Mouse (Mus musculus) large intestine, adult 2 months (tissue): Measurements from ENCODE around the gene Man2a2. TPM values are rescaled to one million over a fixed set of nuclear protein-coding genes. Genes with fewer than 3 reads are reported as not detected.

ENCODE experiments used
- DNase-seq: peaks from one replicate; pipeline ENCODE4 v3.0.0-alpha.2; 2012; ENCODE audit warnings: low read depth, low spot score
- WGBS: fragments of 180-500 bp; shearing (Covaris S2); methylation state at CpG from one replicate; pipeline ENCODE4 v1.1.7; 2018; 5-methylcytosine and 5-hydroxymethylcytosine counted together
- polyA plus RNA-seq: library from polyadenylated mRNA; depleted of rRNA; stranded (reverse); fragments of >200 nt; gene quantifications from 2 replicates; pipeline ENCODE4 v1.2.3, GENCODE M21; 2012

Gene Man2a2
- polyA plus RNA-seq, 1 experiment: 13.8 TPM

DNA sequence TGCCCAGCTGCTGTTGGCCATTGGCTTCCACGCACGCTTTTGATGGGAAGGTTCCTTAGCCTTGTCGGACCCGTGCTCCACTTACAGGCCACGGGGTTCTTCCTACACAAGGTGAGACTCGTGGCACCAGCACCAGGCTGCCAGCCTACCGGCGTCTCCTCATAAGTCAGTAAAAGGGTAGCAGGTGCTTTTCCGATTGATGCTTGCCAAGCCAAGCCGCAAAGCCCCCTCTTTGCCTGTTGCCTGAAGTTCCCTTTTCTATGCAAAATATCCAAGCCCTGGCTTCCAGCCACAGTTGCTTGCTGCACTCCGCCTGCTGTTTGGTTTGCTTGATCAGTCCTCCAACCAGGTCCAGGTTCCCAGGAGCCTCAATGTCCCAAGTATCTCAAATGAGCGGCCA lies 2.7 kb upstream of the Man2a2 start:
- WGBS: 77% methylated on average over 12 of the region's 12 CpGs
- no peak for DNase-seq

DNA sequence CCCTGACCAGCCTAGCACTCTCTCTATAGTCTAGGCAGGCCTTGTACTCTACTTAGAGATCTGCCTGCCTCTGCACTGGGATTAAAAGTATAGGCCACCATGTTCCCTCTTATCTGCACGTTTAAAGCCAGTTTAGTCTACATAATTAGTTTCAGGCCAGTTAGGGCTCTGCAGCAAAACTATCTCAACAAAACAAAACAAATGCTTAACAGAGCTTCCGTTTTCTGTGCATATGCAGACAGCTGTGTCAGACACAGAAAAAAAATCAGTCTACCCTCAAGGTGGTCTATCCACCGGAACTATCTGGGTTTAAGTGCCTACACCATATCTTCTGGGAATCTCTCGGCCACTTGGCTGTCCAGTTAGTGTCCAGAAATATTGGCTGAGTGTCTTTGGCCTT lies 2.2 kb upstream of the Man2a2 start:
- DNase-seq: no peak
- 74% methylated on average over 4 of the region's 4 CpGs for WGBS

DNA sequence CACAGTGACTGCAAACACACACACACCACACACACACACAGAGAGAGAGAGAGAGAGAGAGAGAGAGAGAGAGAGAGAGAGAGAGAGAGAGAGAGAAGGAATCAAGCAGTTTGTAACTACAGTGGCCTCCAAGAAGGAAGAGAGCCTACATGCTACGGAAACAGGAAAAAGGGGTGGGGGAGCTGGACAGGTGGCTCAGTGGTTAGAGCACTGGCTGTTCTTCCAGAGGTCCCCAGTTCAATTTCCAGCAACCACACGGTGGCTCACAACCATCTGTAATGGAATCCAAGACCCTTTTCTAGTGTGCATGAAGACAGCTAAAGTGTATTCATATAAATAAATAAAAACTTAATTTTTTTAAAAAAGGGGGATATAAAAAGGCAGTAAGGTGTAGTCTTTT lies 1.5 kb upstream of the Man2a2 start:
- no peak for DNase-seq
- WGBS: 71% methylated on average over 2 of the region's 2 CpGs

DNA sequence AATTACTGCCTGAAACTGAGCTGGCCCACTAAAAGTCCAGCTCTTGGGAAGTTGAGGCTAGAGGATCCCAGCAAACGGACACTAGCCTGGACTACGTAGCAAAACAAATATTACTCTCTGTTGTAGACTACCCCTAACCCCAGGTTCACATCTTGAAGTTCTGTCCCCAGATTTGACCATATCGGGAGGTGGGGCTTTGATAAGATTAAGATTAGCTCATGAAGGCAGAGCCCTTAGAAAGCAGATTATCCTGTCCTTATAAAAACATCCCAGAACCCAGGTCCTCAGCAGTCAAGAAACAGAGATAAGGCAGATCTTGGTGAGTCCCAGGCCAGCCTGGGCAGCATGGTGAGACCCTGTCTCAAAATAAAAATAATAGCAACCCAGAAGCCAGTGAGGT lies 991 bp upstream of the Man2a2 start:
- no peak for DNase-seq
- WGBS: 87% methylated on average over 3 of the region's 3 CpGs

DNA sequence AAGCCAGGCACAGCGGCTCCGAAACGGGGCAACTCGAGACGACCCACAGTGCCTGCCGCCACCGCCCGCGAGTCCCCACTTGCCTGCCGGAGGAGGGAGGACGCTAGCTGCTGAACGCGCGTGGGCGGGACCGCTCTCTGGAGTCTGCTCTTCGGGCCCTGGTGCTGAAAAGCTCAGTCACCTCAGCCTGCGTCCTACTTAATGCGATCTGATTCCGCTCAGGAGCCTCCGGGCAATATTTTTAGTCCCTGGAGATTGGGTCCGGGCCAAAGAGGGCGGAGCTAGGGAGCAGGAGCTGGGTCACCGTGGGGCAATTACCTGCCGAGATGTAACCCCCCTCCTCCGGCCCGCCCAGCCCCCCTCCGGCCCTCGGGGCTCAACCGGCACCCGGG lies 530 bp downstream of the Man2a2 start:
- no peak for DNase-seq
- WGBS: 0% methylated on average over 28 of the region's 31 CpGs

DNA sequence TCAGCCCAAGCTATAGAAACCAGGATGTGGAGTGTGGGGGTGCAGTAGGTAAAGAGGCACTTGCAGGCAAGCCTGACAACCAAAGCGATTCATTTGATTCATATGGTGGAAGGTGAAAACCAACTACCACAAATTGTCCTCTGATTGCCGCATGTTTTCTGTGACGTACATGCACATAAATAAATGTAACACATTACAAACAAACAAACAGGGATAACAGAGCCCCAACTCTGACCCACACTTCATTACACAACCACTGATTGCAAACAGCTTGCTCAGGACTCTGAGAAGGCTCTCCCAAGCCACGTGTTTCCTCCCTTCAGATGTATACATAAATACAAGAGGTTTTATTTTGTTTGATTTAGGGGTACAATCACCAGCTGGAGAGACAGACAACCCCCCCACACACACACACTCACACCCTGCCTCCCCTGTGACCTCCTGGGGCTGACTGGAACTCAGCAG lies 1.2 kb downstream of the Man2a2 start:
- 44% methylated on average over 4 of the region's 4 CpGs for WGBS
- no peak for DNase-seq

DNA sequence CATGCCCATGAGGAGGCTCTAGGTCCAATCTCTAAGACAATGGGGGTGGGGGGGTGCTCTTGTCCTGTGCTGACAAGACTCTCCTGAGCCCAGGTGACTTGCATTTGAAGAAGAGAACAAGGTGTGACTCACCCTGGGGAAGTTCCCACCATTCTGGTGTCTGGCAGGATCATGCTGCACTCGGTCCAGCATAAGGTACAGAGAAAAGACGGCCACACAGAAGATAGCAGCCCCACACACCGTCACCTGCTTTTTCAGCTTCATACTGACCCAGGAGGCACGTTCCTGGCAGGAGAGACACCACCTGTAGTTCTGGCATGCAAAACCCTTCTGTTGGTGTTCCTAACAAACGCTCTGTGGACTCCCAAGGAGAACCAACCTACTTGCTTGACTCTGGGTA lies 1.7 kb downstream of the Man2a2 start:
- 70% methylated on average over 5 of the region's 5 CpGs for WGBS
- no peak for DNase-seq

DNA sequence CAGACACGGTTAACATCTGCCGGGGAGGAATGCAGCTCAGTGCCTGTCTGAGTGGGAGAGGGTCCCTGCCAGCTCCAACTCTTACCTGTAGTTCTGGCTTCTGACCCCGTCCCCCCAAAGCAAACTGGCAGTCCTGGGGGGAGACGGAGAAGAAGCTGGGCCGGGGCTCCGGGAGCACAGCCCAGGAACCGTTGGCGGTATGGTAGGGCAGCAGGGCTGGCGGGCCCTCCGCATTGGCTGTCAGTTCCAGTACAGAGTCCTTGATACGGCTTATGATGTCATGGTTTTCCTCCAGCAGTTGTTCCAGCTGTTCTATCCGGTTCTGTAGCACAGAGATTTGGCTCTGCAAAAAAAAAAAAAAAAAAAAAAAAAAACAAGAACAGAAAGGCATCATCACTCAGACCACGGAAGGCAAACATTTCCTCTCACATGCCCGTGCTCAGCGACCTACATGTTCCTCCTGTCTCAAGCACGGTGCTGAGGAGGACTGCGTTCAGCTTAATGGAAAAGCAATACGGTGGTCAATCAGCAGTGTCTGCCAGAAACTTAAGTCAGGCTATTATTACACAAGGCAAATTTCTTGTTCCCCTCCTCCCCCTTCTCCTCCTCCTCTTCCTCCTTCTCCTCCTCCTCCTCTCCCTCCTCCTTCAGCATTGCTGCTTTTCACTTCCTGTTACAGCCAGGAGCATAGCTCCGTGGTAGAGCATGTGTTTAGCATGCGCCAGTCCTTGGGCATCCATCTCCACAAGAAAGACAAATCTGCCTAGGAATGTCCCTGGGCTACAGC lies 2.3 kb downstream of the Man2a2 start:
- WGBS: 75% methylated on average over 20 of the region's 20 CpGs

DNA sequence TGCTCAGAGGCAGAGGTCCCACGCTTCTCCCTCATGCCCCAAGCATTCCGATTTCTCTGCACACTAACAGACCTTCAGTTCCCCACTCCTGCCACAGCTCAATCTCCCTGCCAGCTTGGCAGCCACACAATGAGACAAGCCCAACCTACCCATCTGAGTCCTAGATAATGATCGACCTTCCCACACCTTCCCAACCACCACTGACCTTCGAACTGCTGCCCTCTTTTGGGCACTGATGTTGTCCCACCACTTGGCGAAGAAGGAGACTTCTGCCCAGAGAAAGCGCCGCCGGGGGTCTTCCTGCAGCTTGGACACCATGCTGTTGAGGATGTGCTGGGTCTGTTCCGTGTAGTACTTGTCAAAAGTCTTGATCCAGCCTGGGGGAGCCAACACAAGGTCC lies 3.2 kb downstream of the Man2a2 start:
- WGBS: 86% methylated on average over 9 of the region's 9 CpGs
- DNase-seq: no peak

More for the DNA sequence above, 2.3 kb downstream of the Man2a2 start:
- no peak for DNase-seq

DNA sequence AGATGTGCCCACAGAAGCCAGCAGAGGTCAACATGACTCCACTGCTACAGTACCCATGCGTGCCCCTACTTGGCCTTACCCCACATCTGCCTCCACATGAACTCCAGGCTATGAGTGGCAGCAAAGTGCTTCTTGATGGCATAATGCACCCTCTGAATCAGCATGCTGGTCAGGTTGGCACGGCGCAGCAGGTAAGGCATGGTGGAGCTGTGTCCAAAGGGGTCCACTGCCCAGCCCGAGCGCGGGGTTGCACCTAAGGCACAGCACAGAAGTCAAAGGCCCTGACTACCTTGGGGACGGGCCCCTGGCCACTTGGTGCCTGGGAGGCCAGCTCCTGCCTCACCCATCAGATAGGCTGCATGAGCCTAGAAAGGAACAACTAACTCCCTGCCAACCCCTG lies 3.9 kb downstream of the Man2a2 start:
- DNase-seq: no peak
- 98% methylated on average over 7 of the region's 7 CpGs for WGBS

DNA sequence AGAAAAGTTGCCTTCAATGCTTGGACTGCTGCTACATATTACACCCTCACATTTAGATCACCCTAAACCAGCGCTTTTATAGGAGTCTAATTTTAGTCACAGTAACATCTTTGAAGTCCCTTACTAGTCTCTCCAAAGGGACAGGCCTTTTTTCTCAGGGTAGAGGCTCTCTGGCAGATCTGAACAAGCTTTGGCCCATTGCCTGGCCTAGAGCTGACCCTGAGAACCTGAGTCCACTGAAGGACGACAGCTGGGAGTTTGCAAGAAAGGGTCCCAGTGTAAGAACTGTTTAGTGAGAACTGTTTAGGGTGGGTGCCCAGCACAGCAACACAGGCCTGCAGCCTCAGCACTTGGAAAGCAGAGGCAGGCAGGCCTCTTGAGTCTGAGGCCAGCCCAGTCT lies 5.4 kb downstream of the Man2a2 start:
- 78% methylated on average over 2 of the region's 2 CpGs for WGBS

DNA sequence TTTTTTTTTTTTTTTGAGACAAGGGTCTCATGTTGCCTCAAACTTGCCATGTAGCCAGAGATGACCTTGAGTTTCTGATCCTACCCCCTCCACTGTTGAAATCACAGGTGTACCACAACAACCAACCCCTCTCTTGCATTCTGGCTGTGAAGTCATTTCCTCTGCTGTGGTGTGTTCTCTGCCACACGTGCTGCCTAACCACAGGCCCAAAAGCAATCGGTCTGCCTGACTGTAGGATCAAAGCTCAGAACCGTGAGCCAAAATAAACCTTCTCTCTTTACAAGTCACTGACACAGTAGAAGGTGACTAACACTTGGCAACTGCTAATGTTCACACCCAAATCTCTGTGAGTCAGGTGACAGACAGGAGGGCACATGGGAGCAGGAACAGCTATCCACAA lies 10.7 kb downstream of the Man2a2 start:
- no peak for DNase-seq
- 18% methylated on average over 3 of the region's 3 CpGs for WGBS

More for the DNA sequence above, 5.4 kb downstream of the Man2a2 start:
- DNase-seq: no peak

DNA sequence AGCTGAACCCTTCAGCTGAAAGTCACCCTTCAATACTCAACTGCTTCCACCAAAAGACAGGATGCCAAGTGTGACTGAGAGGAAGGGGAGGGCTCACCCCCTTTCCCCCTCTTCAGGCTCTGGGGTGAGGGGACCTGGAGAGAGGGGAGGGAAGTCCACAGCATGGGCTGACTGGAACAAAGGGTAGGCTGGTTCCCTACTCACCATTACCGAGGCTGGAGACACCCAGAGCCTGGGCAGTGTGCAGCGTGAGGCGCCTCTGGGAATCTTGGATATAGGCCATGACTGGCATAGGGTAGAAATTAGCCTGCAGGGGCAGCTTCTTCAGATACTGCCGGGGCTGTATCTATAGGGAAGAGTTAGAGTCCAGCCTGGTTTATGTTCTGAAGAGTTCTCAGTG lies 13.1 kb downstream of the Man2a2 start:
- DNase-seq: no peak
- WGBS: 76% methylated on average over 4 of the region's 4 CpGs

DNA sequence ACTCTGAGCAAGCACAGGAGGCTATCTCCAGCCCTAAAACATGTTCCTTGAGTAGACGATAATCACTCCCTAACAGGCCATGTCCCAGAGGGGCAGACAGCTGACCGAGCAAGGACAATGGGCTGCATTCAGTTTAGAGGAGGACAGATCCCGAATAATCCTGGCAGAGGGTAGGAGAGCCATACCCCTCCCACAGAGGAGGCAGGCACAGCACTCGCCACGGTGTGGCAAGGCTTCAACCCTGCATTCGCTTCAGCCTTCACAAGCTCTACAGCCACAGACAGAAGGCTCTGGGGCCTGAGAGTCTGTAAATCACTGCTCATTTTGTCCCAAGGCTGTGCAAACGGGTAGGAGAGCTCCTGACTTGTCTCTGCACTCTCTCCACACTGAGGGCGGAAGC lies 14.0 kb downstream of the Man2a2 start:
- DNase-seq: no peak
- WGBS: 67% methylated on average over 8 of the region's 8 CpGs

DNA sequence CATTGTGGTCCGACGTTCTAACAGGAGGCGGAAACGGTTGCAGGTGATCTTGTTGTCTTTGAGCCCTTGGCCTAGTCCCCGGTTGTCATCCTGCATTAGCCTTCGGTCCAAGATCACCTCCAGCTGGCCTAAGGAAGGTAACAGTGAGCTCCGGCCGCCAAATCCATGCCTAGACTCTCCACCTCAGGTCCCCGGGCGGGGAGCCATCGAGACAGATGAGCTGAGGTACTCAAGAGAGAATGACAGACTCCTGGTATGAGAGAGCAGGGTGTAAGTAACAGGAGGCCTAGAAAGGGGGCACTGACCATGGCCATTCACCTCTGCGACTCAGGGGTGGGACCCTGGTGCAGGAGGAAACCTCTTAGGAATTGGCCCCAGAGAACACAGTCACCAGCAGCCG lies 14.8 kb downstream of the Man2a2 start:
- 86% methylated on average over 13 of the region's 13 CpGs for WGBS
- DNase-seq: no peak

DNA sequence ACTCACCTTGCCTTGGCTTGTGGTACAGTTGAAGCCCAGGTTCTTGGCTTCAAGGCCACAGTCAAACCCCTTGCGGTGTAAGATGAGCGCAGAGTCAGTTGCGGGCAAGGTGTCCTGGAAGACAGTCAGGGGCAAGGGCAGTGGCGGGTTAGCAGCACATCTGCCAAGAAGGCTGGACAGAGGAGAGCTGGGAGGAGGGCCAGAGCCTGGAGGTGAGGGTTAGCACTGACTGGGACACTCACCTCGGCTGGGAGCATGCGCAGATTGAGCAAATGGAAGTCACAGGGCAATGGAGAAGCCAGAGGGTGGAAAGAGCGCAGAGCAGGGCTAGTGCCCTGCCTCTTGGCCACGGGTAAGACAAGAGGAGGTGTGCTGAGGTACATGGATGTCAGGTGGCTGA lies 18.3 kb downstream of the Man2a2 start:
- 91% methylated on average over 8 of the region's 8 CpGs for WGBS

DNA sequence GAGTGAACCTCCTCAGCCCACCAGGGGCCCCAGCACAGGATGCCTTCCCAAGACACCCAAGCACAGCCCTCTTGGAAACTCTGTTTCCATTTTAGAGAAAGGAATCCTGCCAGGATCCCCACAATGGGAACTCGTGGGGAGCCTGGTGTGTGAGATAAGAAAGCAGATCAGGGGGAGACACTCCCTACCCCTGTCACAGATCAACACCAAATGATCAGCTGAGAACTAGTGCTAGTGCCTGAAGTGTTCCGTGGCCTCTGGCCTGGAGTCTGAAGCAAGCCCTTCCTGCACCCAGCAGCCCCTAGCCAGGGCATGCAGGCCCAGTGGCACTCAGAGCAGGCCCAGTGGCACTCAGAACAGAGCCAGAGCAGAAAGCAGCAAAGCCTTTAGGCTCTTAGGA lies 20.4 kb downstream of the Man2a2 start:
- no peak for DNase-seq
- WGBS: 73% methylated on average over 2 of the region's 2 CpGs

More for the DNA sequence above, 18.3 kb downstream of the Man2a2 start:
- DNase-seq: no peak

DNA sequence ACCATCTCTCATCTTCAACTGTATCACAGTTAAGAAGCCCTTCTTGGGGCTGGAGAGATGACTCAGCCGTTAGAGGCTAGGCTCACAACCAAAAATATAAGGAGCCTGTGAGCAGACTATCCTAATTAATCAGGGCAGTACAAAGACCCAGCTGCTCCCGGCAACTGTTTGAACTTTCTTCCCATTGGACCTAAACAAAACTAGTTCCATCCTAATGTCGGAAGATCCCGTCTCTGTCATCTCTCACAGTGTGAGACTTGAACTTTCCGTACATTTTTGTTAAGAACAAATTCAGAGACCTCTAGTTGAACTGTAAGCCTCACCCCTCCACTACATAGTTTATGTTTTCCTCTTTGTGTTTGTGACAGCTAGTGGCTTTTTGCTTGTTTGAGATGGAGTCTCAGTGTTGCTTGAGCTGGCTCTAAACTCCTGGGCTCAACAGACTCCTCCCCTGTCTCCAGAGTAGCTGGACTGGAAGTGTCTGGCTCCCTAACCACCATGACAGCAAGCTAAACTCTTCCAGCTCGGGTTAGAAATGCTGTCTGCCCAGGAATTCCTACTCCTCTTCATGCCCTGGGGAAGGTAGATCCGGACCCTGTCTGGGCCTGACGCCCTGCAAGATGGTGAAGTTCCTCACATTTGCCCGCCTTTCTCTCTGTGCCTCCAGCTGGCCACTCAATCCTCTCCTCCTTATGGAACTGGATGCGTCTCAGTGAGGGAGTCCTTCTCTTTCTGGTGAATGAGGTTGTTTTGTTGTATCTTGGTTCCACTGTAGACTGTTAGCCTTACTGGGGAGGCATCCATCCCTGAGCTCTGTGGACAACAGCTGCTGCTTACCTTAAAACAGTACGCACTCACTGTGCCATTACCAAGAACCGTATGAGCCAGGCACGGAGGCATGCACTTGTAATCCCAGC lies 23.2 kb downstream of the Man2a2 start:
- WGBS: 63% methylated on average over 13 of the region's 13 CpGs
- no peak for DNase-seq

DNA sequence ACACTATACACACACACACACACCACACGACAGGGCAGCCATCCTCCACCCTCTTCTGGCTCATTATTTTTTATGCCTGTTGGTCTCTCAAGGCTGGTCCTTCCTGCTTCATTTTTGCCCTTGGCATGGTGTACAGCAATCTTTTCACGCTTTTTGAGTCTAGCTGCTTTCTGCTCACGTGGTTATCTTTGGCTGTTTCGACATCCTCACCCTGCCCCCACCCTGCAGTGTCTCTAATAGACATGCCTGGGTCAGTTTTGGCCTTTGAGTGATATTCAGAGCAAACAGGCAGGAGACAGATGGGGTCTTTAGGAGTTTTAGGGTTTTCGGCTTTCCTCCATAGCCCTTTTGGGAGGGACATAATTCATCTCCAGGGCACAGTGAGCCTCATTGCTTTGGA lies 24.3 kb downstream of the Man2a2 start:
- DNase-seq: no peak
- WGBS: 84% methylated on average over 5 of the region's 5 CpGs

DNA sequence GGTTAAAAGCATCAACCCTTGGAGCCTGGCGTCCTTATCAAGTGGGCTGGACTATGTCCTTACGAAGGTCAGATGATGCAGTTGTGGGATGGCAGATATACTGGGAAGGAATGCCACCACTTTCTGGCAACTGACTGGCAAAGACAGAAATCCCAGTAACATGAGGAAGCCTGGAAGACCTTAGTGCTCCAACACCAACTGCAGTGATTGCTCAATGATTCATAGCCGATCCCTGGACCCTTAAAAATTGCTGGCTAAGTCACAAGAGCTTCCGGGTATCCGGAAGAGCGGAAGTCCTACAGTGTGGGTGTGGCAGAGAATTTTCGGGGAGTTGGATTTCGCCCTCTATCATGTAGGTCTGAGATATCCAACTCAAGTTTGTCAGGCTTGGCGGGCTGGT lies 25.0 kb downstream of the Man2a2 start:
- no peak for DNase-seq
- WGBS: 73% methylated on average over 9 of the region's 9 CpGs
